Mouse (Mus musculus): ENCODE data around the gene Prl3d2.
"Not testable (repeated sequence)": the region's sequence is repeated elsewhere in the genome, so short reads cannot be mapped to it uniquely, and the experiment has no call there.

Prl3d2 gene

DNA sequence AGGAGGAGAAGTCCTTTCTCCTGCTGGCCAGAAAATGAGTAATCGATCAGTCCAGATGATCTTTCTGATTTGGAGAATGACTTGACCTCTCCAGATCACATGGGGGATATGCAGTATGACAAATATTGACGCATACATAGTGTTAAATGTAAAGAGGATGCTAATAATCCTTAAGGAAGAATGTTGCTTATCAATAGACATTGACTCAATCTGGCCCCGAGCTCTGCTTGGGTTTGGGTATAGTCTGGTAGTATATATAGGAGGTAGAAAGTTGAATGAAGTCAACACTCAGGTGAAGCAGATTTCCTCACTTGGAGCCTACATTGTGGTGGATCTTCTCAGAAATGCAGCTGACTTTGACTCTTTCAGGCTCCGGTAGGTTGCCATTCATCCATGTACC lies at the start of gene Prl3d2:
Gene Prl3d2, plus strand, starts transcription at position 301 of the 400 bp plus-strand sequence.
- DNase-seq (ENCODE audit: low read depth, low spot score), result not testable (repeated sequence)

DNA sequence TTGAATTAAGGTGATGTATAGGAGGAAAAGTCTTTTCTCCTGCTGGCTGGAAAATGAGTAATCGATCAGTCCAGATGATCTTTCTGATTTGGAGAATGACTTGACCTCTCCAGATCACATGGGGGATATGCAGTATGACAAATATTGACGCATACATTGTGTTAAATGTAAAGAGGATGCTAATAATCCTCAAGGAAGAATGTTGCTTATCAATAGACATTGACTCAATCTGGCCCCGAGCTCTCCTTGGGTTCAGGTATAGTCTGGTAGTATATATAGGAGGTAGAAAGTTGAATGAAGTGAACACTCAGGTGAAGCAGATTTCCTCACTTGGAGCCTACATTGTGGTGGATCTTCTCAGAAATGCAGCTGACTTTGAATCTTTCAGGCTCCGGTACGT lies 27.6 kb upstream of the Prl3d2 start, which contains the start of gene Prl3d1:
Gene Prl3d1, plus strand, starts transcription at position 301 of the 400 bp plus-strand sequence.
- not testable (repeated sequence) for DNase-seq (ENCODE audit: low read depth, low spot score)

DNA sequence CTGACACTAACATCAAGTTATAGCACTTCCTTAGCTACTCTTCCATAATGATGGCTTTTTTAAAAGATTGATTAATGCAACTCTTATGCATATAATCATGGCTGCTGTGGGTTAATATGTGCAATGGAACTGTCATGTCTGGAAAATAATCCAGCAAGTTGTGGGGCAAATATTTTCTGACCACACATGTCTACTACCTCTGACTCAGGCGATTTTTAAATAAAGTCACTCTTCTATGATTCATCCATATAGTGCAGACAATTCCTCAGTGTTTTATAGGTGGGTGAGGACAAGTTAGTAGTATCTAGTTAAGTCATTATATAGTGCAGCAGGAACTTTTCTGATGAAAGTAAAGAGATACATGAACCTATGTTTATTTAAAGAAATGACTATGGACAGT lies 26.8 kb downstream of the Prl3d2 start:
- DNase-seq (ENCODE audit: low read depth, low spot score), result no peak

DNA sequence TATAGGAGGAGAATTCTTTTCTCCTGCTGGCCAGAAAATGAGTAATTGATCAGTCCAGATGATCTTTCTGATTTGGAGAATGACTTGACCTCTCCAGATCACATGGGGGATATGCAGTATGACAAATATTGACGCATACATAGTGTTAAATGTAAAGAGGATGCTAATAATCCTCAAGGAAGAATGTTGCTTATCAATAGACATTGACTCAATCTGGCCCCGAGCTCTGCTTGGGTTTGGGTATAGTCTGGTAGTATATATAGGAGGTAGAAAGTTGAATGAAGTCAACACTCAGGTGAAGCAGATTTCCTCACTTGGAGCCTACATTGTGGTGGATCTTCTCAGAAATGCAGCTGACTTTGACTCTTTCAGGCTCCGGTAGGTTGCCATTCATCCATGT lies 35.0 kb downstream of the Prl3d2 start, which contains the start of gene Prl3d3:
Gene Prl3d3, plus strand, starts transcription at position 301 of the 400 bp plus-strand sequence.
- DNase-seq (ENCODE audit: low read depth, low spot score), result not testable (repeated sequence)
